ENCODE assay signal across 20 mouse cellular contexts in genomic region chr11:76640231-76640630, GRCm38 (mm10). TPM values are rescaled to one million over a fixed set of nuclear protein-coding genes. Genes with fewer than 3 reads are reported as not detected.
A peak's percentile ranks its signal among the peaks of the same experiment; 100 is the strongest.
DNase-seq lines count a peak whose midpoint lies in the region; ATAC-seq lines count a peak whose summit lies in the region.
"Had no signal": no experiment of that assay in that cellular context is flagged by ENCODE, and none has a peak within 500 bp of the region (broad histone marks: within the 10 kb centered on the region; RNA-seq: fewer than 3 reads in every experiment).

No protein-coding gene starts in this region.

- H3K4me2 ChIP-seq in forebrain, embryonic 15.5 days (replicated peaks), result no peak overlapping the region
- no peak overlapping the region for H3K4me2 ChIP-seq in forebrain, embryonic 11.5 days (ENCODE audit: low read depth, low read length, severe bottlenecking)
- H3K4me2 ChIP-seq: embryonic facial prominence, embryonic 15.5 days; forebrain, embryonic 13.5 days had no signal

- peak; percentile 29 for DNase-seq in adrenal gland, adult 2 months
- no peak for DNase-seq in adrenal gland, adult 18-20 months (ENCODE audit: low spot score in 2 of 2)
- peak; percentile 27 for DNase-seq in adrenal gland, postnatal 14 days
- no peak for DNase-seq in adrenal gland, postnatal 25 days
- DNase-seq in forebrain, embryonic 11.5 days (ENCODE audit: low spot score), result no peak
- DNase-seq: B cell, adult 2 months; embryo, embryonic 11 days; gastrocnemius, adult 2 months had no signal

- no peak overlapping the region for H3K9ac ChIP-seq in forebrain, embryonic 15.5 days (replicated peaks)
- no peak overlapping the region for H3K9ac ChIP-seq in forebrain, embryonic 11.5 days (ENCODE audit: low read length)
- H3K9ac ChIP-seq: embryonic facial prominence, embryonic 13.5 days; embryonic facial prominence, embryonic 15.5 days; forebrain, embryonic 13.5 days had no signal

- H3K27ac ChIP-seq in forebrain, embryonic 15.5 days (replicated peaks), result peak overlapping the region; percentile 88; the same call in 1 of the 2 replicates
- no peak overlapping the region for H3K27ac ChIP-seq in forebrain, embryonic 11.5 days (ENCODE audit: low read depth, low read length)
- H3K27ac ChIP-seq: embryonic facial prominence, embryonic 13.5 days; embryonic facial prominence, embryonic 15.5 days; forebrain, embryonic 10.5 days; gastrocnemius, adult 2 months had no signal

- no peak for ATAC-seq in forebrain, embryonic 15.5 days (replicated peaks)
- no peak for ATAC-seq in forebrain, embryonic 11.5 days (replicated peaks; ENCODE audit: low FRiP score)
- ATAC-seq: CD4-positive, CD25-positive, alpha-beta regulatory T cell, adult 4 months had no signal

- H3K9me3 ChIP-seq in forebrain, embryonic 15.5 days, result no peaks in the 10 kb centered on the region
- no peaks in the 10 kb centered on the region for H3K9me3 ChIP-seq in forebrain, embryonic 11.5 days (ENCODE audit: control insufficient read depth, low read length)
- H3K9me3 ChIP-seq: embryonic facial prominence, embryonic 13.5 days; embryonic facial prominence, embryonic 15.5 days; forebrain, embryonic 10.5 days; forebrain, embryonic 13.5 days; G1E had no signal

- H3K27me3 ChIP-seq in forebrain, embryonic 15.5 days, result no peaks in the 10 kb centered on the region; the same call in 1 of the 2 replicates
- peaks cover 10% of the 10 kb centered on the region; the same call in 1 of the 2 replicates for H3K27me3 ChIP-seq in forebrain, embryonic 11.5 days (ENCODE audit: control insufficient read depth, insufficient read depth, low read length)
- H3K27me3 ChIP-seq: embryonic facial prominence, embryonic 13.5 days; embryonic facial prominence, embryonic 15.5 days had no signal

- H3K4me1 ChIP-seq in forebrain, embryonic 15.5 days, result peaks cover 11% of the 10 kb centered on the region
- H3K4me1 ChIP-seq in forebrain, embryonic 11.5 days (replicated peaks; ENCODE audit: control insufficient read depth, insufficient read depth, low read length), result 0 out of 2 replicates have a peak, but pooled peaks cover 2% of the 10 kb centered on the region

- no peaks in the 10 kb centered on the region for H3K36me3 ChIP-seq in forebrain, embryonic 15.5 days
- no peaks in the 10 kb centered on the region for H3K36me3 ChIP-seq in forebrain, embryonic 11.5 days (ENCODE audit: control insufficient read depth, insufficient read depth, low read length)
- H3K36me3 ChIP-seq: embryonic facial prominence, embryonic 13.5 days; embryonic facial prominence, embryonic 15.5 days; forebrain, embryonic 10.5 days; G1E had no signal

- WGBS in forebrain, embryonic 15.5 days, result 67% methylated on average over 4 of the region's 4 CpGs
- WGBS in forebrain, embryonic 11.5 days, result 80% methylated on average over 4 of the region's 4 CpGs

- no peak overlapping the region for H3K4me3 ChIP-seq in forebrain, embryonic 15.5 days
- H3K4me3 ChIP-seq in forebrain, embryonic 11.5 days (ENCODE audit: low read depth, low read length), result no peak overlapping the region
- H3K4me3 ChIP-seq: embryonic facial prominence, embryonic 13.5 days; embryonic facial prominence, embryonic 15.5 days; erythroblast, embryonic 14.5 days; forebrain, embryonic 10.5 days; forebrain, embryonic 13.5 days; gastrocnemius, adult 2 months had no signal

RNA-seq across cellular contexts. Expression of gene Abr, which starts 18.1 kb away (rescaled TPM):
- total RNA-seq in adrenal gland, adult 2 months (2021), result 10 to 100 TPM; 46.2 to 76.2 TPM
- 47.7 and 49.6 TPM in 2 replicates for polyA plus RNA-seq in adrenal gland, adult 2 months (2012; rRNA removed)
- 10 to 100 TPM; 55.4 to 56.2 TPM for total RNA-seq in adrenal gland, adult 18-20 months (2021)
- 44.2 and 49.0 TPM in 2 replicates for total RNA-seq in adrenal gland, postnatal 14 days (2021)
- 53.7 and 55.3 TPM in 2 replicates for total RNA-seq in adrenal gland, postnatal 25 days (2021)
- polyA plus RNA-seq in forebrain, embryonic 15.5 days (2015; fragmentation: Nextera tagmentation; extraction: Ambion mirVana), result 111 and 112 TPM in 2 replicates
- polyA plus RNA-seq in forebrain, embryonic 11.5 days (2014; fragmentation: Nextera tagmentation; extraction: Ambion mirVana), result 46.4 and 50.5 TPM in 2 replicates
- polyA plus RNA-seq: G1E had no signal

RNA-seq across cellular contexts. Expression of gene Bhlha9, which starts 32.0 kb away (rescaled TPM):
- total RNA-seq in adrenal gland, adult 2 months (2021), result not detected
- 0.21 TPM in 1 of 2 replicates, not detected in the other for polyA plus RNA-seq in adrenal gland, adult 2 months (2012; rRNA removed)
- total RNA-seq in adrenal gland, adult 18-20 months (2021), result not detected
- total RNA-seq in adrenal gland, postnatal 14 days (2021), result not detected in 2 replicates
- not detected in 2 replicates for total RNA-seq in adrenal gland, postnatal 25 days (2021)
- polyA plus RNA-seq in forebrain, embryonic 15.5 days (2015; fragmentation: Nextera tagmentation; extraction: Ambion mirVana), result 0.51 and 0.65 TPM in 2 replicates
- not detected in 2 replicates for polyA plus RNA-seq in forebrain, embryonic 11.5 days (2014; fragmentation: Nextera tagmentation; extraction: Ambion mirVana)
- total RNA-seq: adrenal gland, postnatal 4 days; CH12.LX; common myeloid progenitor, adult 5-6 weeks; G1E; gastrocnemius, adult 2 months had no signal
- polyA plus RNA-seq: CD4-positive, CD25-positive, alpha-beta regulatory T cell, adult 4 months; embryonic facial prominence, embryonic 11.5 days; embryonic facial prominence, embryonic 13.5 days; erythroblast, embryonic 14.5 days; forebrain, embryonic 10.5 days; G1E had no signal

RNA-seq across cellular contexts. Expression of gene Trarg1, which starts 39.4 kb away (rescaled TPM):
- total RNA-seq in adrenal gland, adult 2 months (2021), result 10 to 100 TPM; 30.0 to 67.3 TPM
- polyA plus RNA-seq in adrenal gland, adult 2 months (2012; rRNA removed), result 15.9 and 18.5 TPM in 2 replicates
- total RNA-seq in adrenal gland, adult 18-20 months (2021), result 100 to 1,000 TPM in 1 of 2 experiments, 10 to 100 TPM in 1; 20.9 to 145 TPM
- 40.3 and 75.9 TPM in 2 replicates for total RNA-seq in adrenal gland, postnatal 14 days (2021)
- 27.4 and 30.2 TPM in 2 replicates for total RNA-seq in adrenal gland, postnatal 25 days (2021)
- polyA plus RNA-seq in forebrain, embryonic 15.5 days (2015; fragmentation: Nextera tagmentation; extraction: Ambion mirVana), result 0.24 and 0.56 TPM in 2 replicates
- not detected in 2 replicates for polyA plus RNA-seq in forebrain, embryonic 11.5 days (2014; fragmentation: Nextera tagmentation; extraction: Ambion mirVana)
- total RNA-seq: CH12.LX; common myeloid progenitor, adult 5-6 weeks had no signal
- polyA plus RNA-seq: CD4-positive, CD25-positive, alpha-beta regulatory T cell, adult 4 months; embryonic facial prominence, embryonic 11.5 days; erythroblast, embryonic 14.5 days; forebrain, embryonic 13.5 days; G1E had no signal

Comparison
In these comparisons a context has a peak if more than half of its experiments do, and no peak if none do; other contexts are left out.
1. DNase-seq: peak in adrenal gland, adult 2 months (single experiment) and adrenal gland, postnatal 14 days (single experiment); none in adrenal gland, adult 18-20 months (0 of 2), adrenal gland, postnatal 25 days (single experiment) and forebrain, embryonic 11.5 days (single experiment).